Mouse (Mus musculus) embryo, embryonic 11 days (tissue): ENCODE measurements at regions not wholly inside any gene's neighbourhood (a gene's known extent, or its start where the extent isn't known, plus 50 kb on each side); places are given as distances from the start of the nearest gene placed in this dataset.
A peak's percentile ranks its signal among the peaks of the same experiment; 100 is the strongest.

Source experiments
- DNase-seq: peaks from one replicate; pipeline ENCODE4 v3.0.0-alpha.2; 2015

DNA sequence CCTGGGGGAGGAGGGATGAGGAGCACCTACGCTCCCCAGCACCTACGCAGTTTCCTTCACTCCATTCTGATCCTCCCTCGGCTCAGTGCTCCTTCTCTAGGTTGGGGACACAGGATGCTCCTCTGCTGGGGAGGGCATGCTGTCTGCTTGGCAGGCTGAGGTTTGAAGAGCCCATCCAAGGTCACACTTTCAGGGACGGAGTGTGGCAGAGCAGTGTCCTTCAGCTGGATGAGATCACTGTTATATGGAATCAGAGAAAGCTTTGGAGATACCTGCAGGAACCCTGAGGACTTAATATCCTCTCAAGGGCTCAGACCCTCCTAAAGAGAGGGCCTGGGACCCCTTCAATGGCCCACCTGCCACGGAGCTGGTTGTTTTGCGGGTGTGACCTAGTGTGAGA, 60.5 kb downstream of the Klhdc7a start:
- no peak for DNase-seq

GRCm38 (mm10) chr4:139906176-139906575, 61.6 kb downstream of the Klhdc7a start:
- no peak for DNase-seq

- peak; percentile 24 for DNase-seq
Observed at GRCm38 (mm10) chr4:139905093-139905783, 62.6 kb downstream of the Klhdc7a start.

DNA sequence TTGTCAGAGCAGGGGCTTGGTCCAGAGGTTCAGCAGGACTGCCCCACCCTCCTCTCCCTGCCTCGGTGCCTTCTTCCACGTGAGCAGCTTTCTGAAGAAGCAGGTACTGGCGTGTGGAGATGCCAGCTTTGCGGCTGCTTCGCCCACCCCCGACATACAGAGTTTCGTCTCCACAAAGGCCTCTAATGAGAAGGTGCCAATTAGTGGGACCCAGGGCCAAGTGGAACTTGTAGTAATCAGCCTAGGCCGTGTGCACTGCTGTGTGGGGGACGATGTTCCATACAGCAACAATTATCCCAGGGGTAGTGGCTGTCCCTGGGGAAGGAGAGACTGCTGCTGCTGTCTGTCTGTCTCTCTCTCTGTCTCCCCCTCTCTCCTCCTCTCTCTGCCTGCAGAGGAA, 66.6 kb upstream of the Pax7 start:
- DNase-seq: no peak

- no peak for DNase-seq
Observed at GRCm38 (mm10) chr4:139899410-139899809, 66.1 kb upstream of the Pax7 start.

- DNase-seq: peak; percentile 33
Observed at GRCm38 (mm10) chr4:139892678-139893077, 59.4 kb upstream of the Pax7 start.

- no peak for DNase-seq
Observed at GRCm38 (mm10) chr4:139889013-139889412, 55.7 kb upstream of the Pax7 start.
